26 mouse cellular contexts compared by ENCODE assay signal in genomic region chrX:140555965-140556364, GRCm38 (mm10). TPM values are rescaled to one million over a fixed set of nuclear protein-coding genes. Genes with fewer than 3 reads are reported as not detected.
DNase-seq lines count a peak whose midpoint lies in the region.
"Had no signal": no experiment of that assay in that cellular context is flagged by ENCODE, and none has a peak within 500 bp of the region (broad histone marks: within the 10 kb centered on the region; RNA-seq: fewer than 3 reads in every experiment).

No protein-coding gene starts in this region.

- no peaks in the 10 kb centered on the region for H3K36me3 ChIP-seq in heart, embryonic 10.5 days
- no peaks in the 10 kb centered on the region for H3K36me3 ChIP-seq in midbrain, embryonic 10.5 days
- H3K36me3 ChIP-seq: G1E; hindbrain, embryonic 15.5 days; liver, embryonic 12.5 days; midbrain, embryonic 12.5 days; neural tube, embryonic 12.5 days had no signal

- no peak overlapping the region for H3K4me3 ChIP-seq in heart, embryonic 10.5 days
- H3K4me3 ChIP-seq in midbrain, embryonic 10.5 days: no peak overlapping the region
- H3K4me3 ChIP-seq: forebrain, embryonic 13.5 days; hindbrain, embryonic 15.5 days; left cerebral cortex, adult 2 months; liver, embryonic 12.5 days; midbrain, embryonic 12.5 days; myocyte; neural tube, embryonic 12.5 days had no signal

- peaks cover 9% of the 10 kb centered on the region for H3K27me3 ChIP-seq in heart, embryonic 10.5 days (ENCODE audit: insufficient read depth, poor library complexity, severe bottlenecking)
- H3K27me3 ChIP-seq in midbrain, embryonic 10.5 days (ENCODE audit: low read depth, poor library complexity, severe bottlenecking): peaks cover 100% of the 10 kb centered on the region

- peak; percentile 69 for DNase-seq in gastrocnemius, adult 18-20 months (ENCODE audit: low spot score)
- no peak for DNase-seq in gastrocnemius, postnatal 10 days
- DNase-seq in heart, adult 9 months (ENCODE audit: low spot score in 2 of 2): peak; percentile 40 to 51
- DNase-seq in heart, embryonic 10.5 days (ENCODE audit: low spot score): no peak
- DNase-seq in gastrocnemius, postnatal 25 days: peak; percentile 44
- DNase-seq in heart, postnatal 4 days: peak; percentile 49
- DNase-seq in spleen, adult 18-20 months: no peak
- no peak for DNase-seq in midbrain, embryonic 10.5 days (ENCODE audit: low spot score)
- DNase-seq: adrenal gland, postnatal 10 days; cerebellum, adult 11 months; cerebellum, adult 9-10 months; cerebellum, postnatal 36 days; kidney, adult 11 months; kidney, postnatal 25 days; left cerebral cortex, postnatal 4 days; liver, postnatal 0 days; lung, postnatal 36 days; right cerebral cortex, adult 18-20 months had no signal

- H3K4me1 ChIP-seq in heart, embryonic 10.5 days: no peaks in the 10 kb centered on the region
- H3K4me1 ChIP-seq in midbrain, embryonic 10.5 days: no peaks in the 10 kb centered on the region
- H3K4me1 ChIP-seq: forebrain, embryonic 13.5 days; hindbrain, embryonic 15.5 days; liver, embryonic 12.5 days; midbrain, embryonic 12.5 days; neural tube, embryonic 12.5 days had no signal

- no peaks in the 10 kb centered on the region for H3K9me3 ChIP-seq in heart, embryonic 10.5 days
- H3K9me3 ChIP-seq in midbrain, embryonic 10.5 days (replicated peaks): no peaks in the 10 kb centered on the region
- H3K9me3 ChIP-seq: forebrain, embryonic 13.5 days; G1E; hindbrain, embryonic 15.5 days; liver, embryonic 12.5 days; midbrain, embryonic 12.5 days; neural tube, embryonic 12.5 days had no signal

- H3K27ac ChIP-seq in heart, embryonic 10.5 days: no peak overlapping the region
- H3K27ac ChIP-seq in midbrain, embryonic 10.5 days (replicated peaks): no peak overlapping the region
- H3K27ac ChIP-seq: forebrain, embryonic 13.5 days; hindbrain, embryonic 15.5 days; left cerebral cortex, adult 2 months; liver, embryonic 12.5 days; midbrain, embryonic 12.5 days; neural tube, embryonic 12.5 days had no signal

- 52% methylated on average over 2 of the region's 2 CpGs for WGBS in heart, embryonic 10.5 days
- 70% methylated on average over 2 of the region's 2 CpGs for WGBS in midbrain, embryonic 10.5 days

RNA-seq across cellular contexts. Expression of gene Tsc22d3, which starts 44.5 kb away (rescaled TPM):
- total RNA-seq in gastrocnemius, adult 18-20 months (2021): 100 to 1,000 TPM; 239 to 501 TPM
- total RNA-seq in gastrocnemius, postnatal 10 days (2021): 100 to 1,000 TPM; 105 to 153 TPM
- 139 and 202 TPM in 2 replicates for polyA plus RNA-seq in heart, embryonic 10.5 days (2016; fragmentation: Nextera tagmentation; extraction: Ambion mirVana)
- total RNA-seq in gastrocnemius, postnatal 25 days (2021): 100 to 1,000 TPM; 165 to 246 TPM
- 100 to 1,000 TPM; 101 to 105 TPM for total RNA-seq in heart, postnatal 4 days (2021)
- polyA plus RNA-seq in midbrain, embryonic 10.5 days (2016; fragmentation: Nextera tagmentation; extraction: Ambion mirVana): 133 and 146 TPM in 2 replicates

Comparison
In these comparisons a context has a peak if more than half of its experiments do, and no peak if none do; other contexts are left out.
1. DNase-seq: peak in gastrocnemius, adult 18-20 months (single experiment), heart, adult 9 months (2 of 2), gastrocnemius, postnatal 25 days (single experiment) and heart, postnatal 4 days (single experiment); none in gastrocnemius, postnatal 10 days (single experiment), heart, embryonic 10.5 days (single experiment), spleen, adult 18-20 months (0 of 2) and midbrain, embryonic 10.5 days (single experiment).